Mouse (Mus musculus) forebrain, embryonic 14.5 days (tissue): Measurements from ENCODE around the gene Slc4a1. TPM values are rescaled to one million over a fixed set of nuclear protein-coding genes. Genes with fewer than 3 reads are reported as not detected.

Experiments
- ATAC-seq: fragments of 200-750 bp; cut with Nextera tagmentation; 2 replicates; pipeline ENCODE4 v1.8.0; 2017; ENCODE audit warnings: mild to moderate bottlenecking, moderate library complexity
- DNase-seq: peaks from one replicate; pipeline ENCODE4 v3.0.0-alpha.2; 2015; ENCODE audit warnings: low spot score
- H3K27ac ChIP-seq: fragments of 300-500 bp; sonication (generic); 2 replicates; pipeline ENCODE4 v1.5.1; 2014; ENCODE audit warnings: low read depth, mild to moderate bottlenecking, control low read depth, low read length, moderate library complexity
- H3K27me3 ChIP-seq: fragments of 300-500 bp; sonication (generic); replicated peaks from 2 replicates; pipeline ENCODE4 v1.6.1; 2014; ENCODE audit warnings: low read length, control low read depth, mixed read lengths; ENCODE audit not compliant: control insufficient read depth, insufficient read depth
- H3K36me3 ChIP-seq: fragments of 300-500 bp; sonication (generic); 2 replicates; pipeline ENCODE4 v1.6.1; 2014; ENCODE audit warnings: low read length, control low read depth; ENCODE audit not compliant: control insufficient read depth, insufficient read depth
- H3K4me1 ChIP-seq: fragments of 300-500 bp; sonication (generic); 2 replicates; pipeline ENCODE4 v1.6.1; 2014; ENCODE audit warnings: antibody characterized with exemption, low read length, control low read depth; ENCODE audit not compliant: control insufficient read depth, insufficient read depth
- H3K4me2 ChIP-seq: fragments of 300-500 bp; sonication (generic); 2 replicates; pipeline ENCODE4 v1.6.1; 2014; ENCODE audit warnings: mild to moderate bottlenecking, control low read depth, low read length
- H3K4me3 ChIP-seq: fragments of 300-500 bp; sonication (generic); 2 replicates; pipeline ENCODE4 v1.5.1; 2014; ENCODE audit warnings: low read depth, low read length, control low read depth
- H3K9ac ChIP-seq: fragments of 300-500 bp; sonication (generic); 2 replicates; pipeline ENCODE4 v1.6.1; 2014; ENCODE audit warnings: mild to moderate bottlenecking, low read length, control low read depth, moderate library complexity
- H3K9me3 ChIP-seq: fragments of 300-500 bp; sonication (generic); replicated peaks from 2 replicates; pipeline ENCODE4 v1.6.1; 2016; ENCODE audit warnings: low read length, control low read depth, mixed read lengths; ENCODE audit not compliant: control insufficient read depth
- WGBS: fragments of 180-500 bp; shearing (Covaris S2); extraction: QIAGEN DNeasy Blood & Tissue Kit; methylation state at CpG from one replicate; pipeline ENCODE4 v1.1.7; 2014; 5-methylcytosine and 5-hydroxymethylcytosine counted together
- polyA plus RNA-seq: library from polyadenylated mRNA; unstranded; fragments of >200 nt; fragmentation: Nextera tagmentation; extraction: Ambion mirVana; gene quantifications from 2 replicates; pipeline ENCODE4 v1.2.1, GENCODE M21; 2014

Gene Slc4a1
- polyA plus RNA-seq, 1 experiment from 2014 or later = 2.1 TPM

- Histone ChIP-seq H3K4me3 (no peak overlapping the region), H3K4me2 (no peak overlapping the region), H3K9ac (no peak overlapping the region), H3K9me3 (no peaks in the 10 kb centered on the region), H3K36me3 (peaks cover 70% of the 10 kb centered on the region), H3K4me1 (peaks cover 10% of the 10 kb centered on the region; the same call in 1 of the 2 replicates), H3K27ac (no peak overlapping the region), H3K27me3 (no peaks in the 10 kb centered on the region)
- WGBS = 89% methylated on average over 6 of the region's 6 CpGs
- ATAC-seq = no peak
- no peak for DNase-seq
These were observed 53.4 kb downstream of the Slc4a1 start for GRCm38 (mm10) chr11:102312586-102312985.

DNA sequence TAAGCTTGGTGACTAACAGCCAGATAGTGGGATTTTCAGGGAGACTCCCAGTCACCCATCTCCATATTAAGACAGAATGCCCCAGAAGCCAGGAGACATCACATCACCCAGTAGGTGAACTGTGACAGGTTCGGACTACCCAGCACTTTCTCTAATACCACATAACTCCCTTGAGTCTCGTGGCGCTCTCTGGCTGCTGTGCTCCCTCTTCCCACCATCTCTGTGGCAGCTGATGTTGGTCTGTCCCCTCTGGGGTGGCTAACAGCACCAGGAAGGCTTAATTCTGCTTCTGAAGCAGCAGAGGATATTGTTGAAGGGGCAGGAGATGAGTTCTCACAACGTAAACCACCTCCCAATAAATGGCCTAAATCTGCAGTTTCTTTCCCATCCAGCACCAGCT lies 54.0 kb downstream of the Slc4a1 start:
- ATAC-seq = no peak
- no peak overlapping the region for H3K4me3 ChIP-seq
- H3K27me3 ChIP-seq = no peaks in the 10 kb centered on the region
- 87% methylated on average over 4 of the region's 4 CpGs for whole genome bisulfite sequencing
- no peak for DNase-seq
- no peak overlapping the region for H3K9ac ChIP-seq
- H3K4me1 ChIP-seq = peaks cover 10% of the 10 kb centered on the region; the same call in 1 of the 2 replicates
- no peaks in the 10 kb centered on the region for H3K9me3 ChIP-seq
- peaks cover 76% of the 10 kb centered on the region for H3K36me3 ChIP-seq
- H3K27ac ChIP-seq = no peak overlapping the region
- H3K4me2 ChIP-seq = no peak overlapping the region

DNA sequence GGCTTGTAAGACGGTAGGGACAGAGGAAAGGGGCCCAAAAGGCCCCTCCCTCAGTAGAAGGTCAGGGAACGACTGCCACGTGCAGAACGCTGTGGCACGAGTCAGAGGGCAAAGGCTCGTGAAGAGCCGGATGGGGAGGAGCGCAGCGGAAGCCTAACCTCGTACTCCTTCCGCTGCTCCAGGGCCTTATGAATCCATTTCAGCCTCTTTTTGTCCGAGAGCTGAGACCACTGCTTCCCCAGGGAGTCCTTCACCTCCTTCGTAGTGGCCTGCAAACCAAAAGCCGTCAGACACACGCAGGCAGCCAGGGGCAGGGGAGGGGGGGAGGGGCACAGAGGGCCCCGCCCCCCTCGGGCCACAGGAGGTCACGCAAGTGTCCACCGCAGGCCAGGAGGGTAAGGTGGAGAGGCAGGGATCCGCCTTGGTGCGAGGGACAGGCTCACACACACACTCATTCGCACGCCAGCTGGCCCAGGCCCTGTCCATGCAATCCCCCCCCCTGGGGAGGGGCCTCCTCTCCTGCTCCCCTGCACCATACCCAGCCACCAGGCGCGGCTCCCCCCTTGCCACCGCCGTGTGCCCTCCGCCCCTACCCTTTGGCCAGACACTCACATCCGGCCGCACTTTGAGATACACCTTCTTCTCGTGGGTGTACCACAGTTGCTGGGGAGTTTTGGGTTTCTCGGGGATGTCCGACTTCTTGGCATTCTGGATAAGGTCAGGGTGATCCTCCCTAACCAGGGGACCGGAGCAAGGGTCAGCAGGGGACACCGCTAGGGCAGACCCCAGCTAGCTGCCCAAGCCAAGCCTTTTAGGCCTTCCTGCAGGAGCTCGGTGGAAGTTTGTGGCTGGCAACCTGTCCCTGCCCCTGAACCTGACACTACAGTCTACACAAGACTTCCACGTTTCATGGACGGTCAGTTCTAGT lies 55.0 kb downstream of the Slc4a1 start:
- H3K27me3 ChIP-seq = no peaks in the 10 kb centered on the region
- no peaks in the 10 kb centered on the region for H3K9me3 ChIP-seq
- H3K9ac ChIP-seq = no peak overlapping the region
- H3K27ac ChIP-seq = no peak overlapping the region
- 48% methylated on average over 37 of the region's 38 CpGs for WGBS
- ATAC-seq (no peak), DNase-seq (no peak)
- H3K4me1 ChIP-seq = peaks cover 6% of the 10 kb centered on the region; the same call in 1 of the 2 replicates
- H3K4me3 ChIP-seq = no peak overlapping the region
- H3K4me2 ChIP-seq = no peak overlapping the region
- H3K36me3 ChIP-seq = peaks cover 86% of the 10 kb centered on the region

GRCm38 (mm10) chr11:102309821-102310617 lies 56.0 kb downstream of the Slc4a1 start:
- peak overlapping the region; percentile 38 for H3K9ac ChIP-seq
- H3K9me3 ChIP-seq = no peaks in the 10 kb centered on the region
- peak overlapping the region; percentile 51 for H3K4me2 ChIP-seq
- DNase-seq (no peak), ATAC-seq (no peak)
- H3K27me3 ChIP-seq = no peaks in the 10 kb centered on the region
- H3K27ac ChIP-seq = 0 out of 2 replicates have a peak overlapping the region, but pooled peaks have one; percentile 58
- 0 out of 2 replicates have a peak overlapping the region, but pooled peaks have one; percentile 20 for H3K4me3 ChIP-seq
- WGBS = 87% methylated on average over 22 of the region's 22 CpGs
- peaks cover 88% of the 10 kb centered on the region for H3K36me3 ChIP-seq
- no peaks in the 10 kb centered on the region; the same call in 1 of the 2 replicates for H3K4me1 ChIP-seq

DNA sequence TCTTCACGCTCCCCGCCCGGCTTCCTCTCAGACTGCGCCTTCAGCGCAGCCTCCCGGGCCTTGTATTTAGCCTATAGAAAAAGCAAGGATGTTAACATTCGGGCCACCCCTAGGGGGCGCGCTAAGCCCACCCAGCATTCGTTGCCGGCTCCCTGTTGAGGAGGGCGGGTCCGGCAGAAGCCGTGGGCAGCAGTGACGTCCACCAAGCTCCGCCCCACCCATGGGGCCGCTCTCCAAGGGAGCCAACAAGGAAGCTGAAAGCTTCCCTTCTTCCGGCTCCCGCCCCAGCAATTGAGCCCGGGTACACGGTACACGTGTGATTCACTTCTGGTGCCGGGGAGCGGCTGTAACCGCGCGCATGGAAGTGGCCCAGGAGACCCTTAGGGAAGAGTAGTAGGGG lies 57.0 kb downstream of the Slc4a1 start:
- peaks cover 81% of the 10 kb centered on the region for H3K36me3 ChIP-seq
- peak; percentile 98 for DNase-seq

DNA sequence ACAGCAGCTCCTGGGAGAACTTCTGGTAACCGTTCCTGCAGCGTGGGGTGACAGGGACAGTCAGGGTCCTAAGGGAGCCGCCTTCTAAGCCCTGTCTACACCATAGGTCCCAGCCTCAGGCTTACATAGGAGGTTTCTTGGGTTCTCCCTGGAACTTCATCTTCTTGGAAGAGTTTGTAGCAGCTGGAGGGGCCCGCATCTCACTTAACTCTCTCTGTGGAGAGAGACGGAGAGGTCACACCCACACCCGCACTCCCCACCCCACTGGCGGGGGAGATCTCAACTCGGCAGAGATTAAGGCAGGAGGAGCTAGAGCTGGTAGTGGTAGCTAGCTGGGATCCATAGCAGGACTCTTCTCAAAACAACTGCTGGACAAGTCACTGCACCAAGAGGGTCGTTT lies 57.9 kb downstream of the Slc4a1 start:
- DNase-seq (no peak), ATAC-seq (no peak)
- H3K4me1 ChIP-seq = no peaks in the 10 kb centered on the region; the same call in 1 of the 2 replicates
- H3K27me3 ChIP-seq = no peaks in the 10 kb centered on the region
- WGBS = 83% methylated on average over 9 of the region's 9 CpGs
- H3K9me3 ChIP-seq = no peaks in the 10 kb centered on the region
- no peak overlapping the region for H3K4me3 ChIP-seq
- no peak overlapping the region for H3K9ac ChIP-seq
- H3K27ac ChIP-seq = no peak overlapping the region
- peaks cover 72% of the 10 kb centered on the region for H3K36me3 ChIP-seq
- no peak overlapping the region for H3K4me2 ChIP-seq

More for the DNA sequence above, 57.0 kb downstream of the Slc4a1 start:
- peak overlapping the region; percentile 58; the same call in 1 of the 2 replicates for H3K27ac ChIP-seq
- peak overlapping the region; percentile 51 for H3K4me2 ChIP-seq
- H3K27me3 ChIP-seq = no peaks in the 10 kb centered on the region
- no peaks in the 10 kb centered on the region; the same call in 1 of the 2 replicates for H3K4me1 ChIP-seq
- H3K4me3 ChIP-seq = peak overlapping the region; percentile 20
- ATAC-seq = peak; percentile 97
- under 1% methylated on average over 27 of the region's 27 CpGs for WGBS
- peak overlapping the region; percentile 38 for H3K9ac ChIP-seq
- no peaks in the 10 kb centered on the region for H3K9me3 ChIP-seq

DNA sequence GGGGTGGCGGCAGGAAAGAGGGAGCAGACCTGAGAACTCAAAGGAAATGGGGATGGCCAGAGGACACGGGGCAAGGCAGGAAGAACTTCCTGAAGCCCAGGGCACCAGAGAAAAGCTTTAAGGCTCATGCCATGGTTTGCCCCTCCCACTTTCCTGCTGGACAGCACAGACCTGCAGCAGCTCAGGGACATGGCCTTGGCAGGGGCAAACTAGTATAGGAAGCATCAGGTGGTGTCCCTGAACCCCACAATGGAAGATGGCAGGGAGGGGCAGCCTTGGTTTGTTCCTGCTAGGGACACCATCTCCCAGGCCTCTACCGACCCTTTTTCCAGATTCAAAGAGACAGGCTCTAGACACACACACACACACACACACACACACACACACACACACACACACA lies 60.6 kb downstream of the Slc4a1 start:
- H3K4me3 ChIP-seq = no peak overlapping the region
- peaks cover 45% of the 10 kb centered on the region for H3K36me3 ChIP-seq
- no peaks in the 10 kb centered on the region for H3K27me3 ChIP-seq
- no peaks in the 10 kb centered on the region for H3K9me3 ChIP-seq
- WGBS = 67% methylated on average over 3 of the region's 3 CpGs
- H3K4me2 ChIP-seq = no peak overlapping the region
- H3K4me1 ChIP-seq = no peaks in the 10 kb centered on the region; the same call in 1 of the 2 replicates
- DNase-seq = no peak
- ATAC-seq = no peak
- H3K9ac ChIP-seq = no peak overlapping the region
- no peak overlapping the region for H3K27ac ChIP-seq

DNA sequence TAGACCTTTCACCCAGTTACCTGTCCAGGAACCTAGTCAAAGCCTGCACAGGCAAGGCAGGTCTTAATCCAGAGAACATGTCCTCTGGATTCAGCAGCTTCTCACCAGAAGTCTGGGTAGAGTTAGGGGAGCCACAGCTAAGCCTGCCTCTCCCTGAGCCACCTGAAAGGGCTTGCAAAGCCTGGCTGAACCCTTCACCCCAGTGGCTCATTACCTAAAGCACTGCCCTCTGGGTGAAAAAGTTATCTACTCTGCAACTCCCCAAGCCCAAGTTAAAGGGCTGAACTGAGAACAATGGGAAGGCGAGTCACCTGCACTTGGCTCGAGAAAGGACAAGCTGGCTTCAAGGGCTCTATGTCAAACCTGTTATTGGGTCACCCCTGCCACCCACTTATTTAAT lies 61.9 kb downstream of the Slc4a1 start:
- no peaks in the 10 kb centered on the region for H3K27me3 ChIP-seq
- no peak overlapping the region for H3K4me3 ChIP-seq
- no peaks in the 10 kb centered on the region for H3K9me3 ChIP-seq
- no peak overlapping the region for H3K27ac ChIP-seq
- H3K4me1 ChIP-seq = no peaks in the 10 kb centered on the region
- DNase-seq = no peak
- whole genome bisulfite sequencing = 36% methylated on average over 2 of the region's 2 CpGs
- no peak overlapping the region for H3K9ac ChIP-seq
- no peak for ATAC-seq
- no peak overlapping the region for H3K4me2 ChIP-seq
- peaks cover 34% of the 10 kb centered on the region for H3K36me3 ChIP-seq
